Mouse (Mus musculus) stomach, postnatal 0 days (tissue): ENCODE measurements around the gene Pkm.

Source experiments
- CTCF ChIP-seq: IDR thresholded peaks from 2 replicates; pipeline ENCODE4 v1.5.1; 2016; ENCODE audit warnings: antibody characterized with exemption, low read depth, mild to moderate bottlenecking, moderate library complexity
- EP300 ChIP-seq: optimal IDR thresholded peaks from 2 replicates; pipeline ENCODE3; 2016; ENCODE audit warnings: antibody characterized with exemption

GRCm38 (mm10) chr9:59617307-59617973 lies 38.7 kb upstream of the Pkm start:
- TF ChIP-seq CTCF (no peak), EP300 (no peak)
